Mouse (Mus musculus) bone marrow macrophage, adult 2 months (primary cell): Measurements from ENCODE around the gene Abhd17a.

Experiments
- CTCF ChIP-seq: IDR thresholded peaks from 2 replicates; pipeline ENCODE4 v1.5.1; 2012; ENCODE audit warnings: low read depth, mild to moderate bottlenecking, low read length, moderate library complexity
- POLR2A ChIP-seq: IDR thresholded peaks from 2 replicates; pipeline ENCODE4 v1.6.1; 2012; ENCODE audit warnings: mild to moderate bottlenecking, low read depth, low read length, borderline replicate concordance

DNA sequence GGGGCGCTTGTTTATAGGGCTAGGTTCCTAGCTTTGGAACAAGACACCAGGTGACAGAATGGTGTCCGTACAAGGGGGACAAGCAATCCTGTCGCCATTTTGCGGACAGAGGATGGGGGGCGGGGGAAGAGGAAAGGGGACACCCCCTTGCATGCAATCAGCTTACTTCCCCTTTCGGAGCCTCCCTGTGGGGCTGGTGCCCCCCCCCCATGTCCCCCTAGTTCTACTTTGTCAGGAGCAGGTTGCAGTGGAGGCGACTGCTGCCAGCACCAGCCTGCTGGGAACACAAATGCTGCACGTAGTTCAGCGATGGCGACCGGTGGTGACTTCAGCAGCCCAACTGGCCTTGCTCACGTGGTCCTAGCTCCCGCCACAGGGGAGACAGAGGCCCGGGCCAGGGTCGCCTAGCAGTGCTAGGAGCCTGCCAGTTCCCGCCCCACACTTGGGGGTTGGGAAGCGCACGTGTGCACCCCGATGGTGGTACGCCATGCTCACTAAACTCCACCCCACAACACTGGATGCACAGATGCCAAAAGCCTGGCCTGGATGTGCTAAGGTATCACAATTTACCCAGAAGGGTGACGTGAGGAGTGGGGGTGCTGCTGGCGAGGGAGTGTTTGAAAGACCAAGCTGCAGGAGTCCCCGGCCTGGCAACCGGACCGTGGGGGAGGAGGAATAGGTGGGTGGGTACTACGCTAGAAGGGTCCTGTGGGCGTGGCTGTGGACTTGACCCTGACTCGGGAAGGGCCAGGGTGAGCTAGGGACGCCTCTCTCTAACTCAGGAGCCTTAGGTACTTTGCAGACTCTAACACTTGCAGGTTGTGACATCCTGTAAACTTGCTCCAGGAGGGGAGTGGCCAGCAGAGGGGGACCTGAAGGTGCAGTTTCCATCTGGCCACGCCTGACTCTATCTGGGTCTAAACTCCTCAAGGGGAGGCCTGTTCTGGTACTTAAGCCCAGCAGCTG is 19.0 kb downstream of the Abhd17a start:
- no peak for TF ChIP-seq POLR2A
- no peak for TF ChIP-seq CTCF
